15 mouse cellular contexts compared by ENCODE assay signal in genomic region chr4:41673186-41673585, GRCm38 (mm10). TPM values are rescaled to one million over a fixed set of nuclear protein-coding genes. Genes with fewer than 3 reads are reported as not detected.
A peak's percentile ranks its signal among the peaks of the same experiment; 100 is the strongest.
DNase-seq lines count a peak whose midpoint lies in the region; ATAC-seq lines count a peak whose summit lies in the region.
"Had no signal": no experiment of that assay in that cellular context is flagged by ENCODE, and none has a peak within 500 bp of the region (broad histone marks: within the 10 kb centered on the region; RNA-seq: fewer than 3 reads in every experiment).

No protein-coding gene starts in this region.

- peak overlapping the region; percentile 38 for H3K4me2 ChIP-seq in forebrain, embryonic 12.5 days
- H3K4me2 ChIP-seq in midbrain, embryonic 12.5 days (replicated peaks): no peak overlapping the region
- H3K4me2 ChIP-seq: heart, embryonic 12.5 days had no signal

- no peaks in the 10 kb centered on the region for H3K9me3 ChIP-seq in forebrain, embryonic 12.5 days
- H3K9me3 ChIP-seq in midbrain, embryonic 12.5 days: no peaks in the 10 kb centered on the region
- no peaks in the 10 kb centered on the region for H3K9me3 ChIP-seq in heart, embryonic 10.5 days
- H3K9me3 ChIP-seq: heart, embryonic 12.5 days had no signal

- peak overlapping the region; percentile 94 for H3K27ac ChIP-seq in forebrain, embryonic 12.5 days
- H3K27ac ChIP-seq in midbrain, embryonic 12.5 days (replicated peaks): peak overlapping the region; percentile 83
- H3K27ac ChIP-seq in heart, embryonic 10.5 days: no peak overlapping the region

- H3K27me3 ChIP-seq in forebrain, embryonic 12.5 days: peaks cover 11% of the 10 kb centered on the region; the same call in 1 of the 2 replicates
- H3K27me3 ChIP-seq in midbrain, embryonic 12.5 days: peaks cover 4% of the 10 kb centered on the region; the same call in 1 of the 2 replicates
- peaks cover 83% of the 10 kb centered on the region for H3K27me3 ChIP-seq in heart, embryonic 10.5 days (ENCODE audit: insufficient read depth, poor library complexity, severe bottlenecking)

- ATAC-seq in forebrain, embryonic 12.5 days (ENCODE audit: low FRiP score): no peak
- no peak for ATAC-seq in midbrain, embryonic 12.5 days (ENCODE audit: low FRiP score, low read depth)
- ATAC-seq: CD4-positive, CD25-positive, alpha-beta regulatory T cell, adult 4 months had no signal

- H3K9ac ChIP-seq in forebrain, embryonic 12.5 days: peak overlapping the region; percentile 48; the same call in 1 of the 2 replicates
- H3K9ac ChIP-seq in midbrain, embryonic 12.5 days (replicated peaks): no peak overlapping the region; the same call in 1 of the 2 replicates
- H3K9ac ChIP-seq: heart, embryonic 12.5 days; lung, embryonic 14.5 days had no signal

- no peak overlapping the region for H3K4me3 ChIP-seq in forebrain, embryonic 12.5 days (replicated peaks)
- no peak overlapping the region for H3K4me3 ChIP-seq in midbrain, embryonic 12.5 days
- no peak overlapping the region for H3K4me3 ChIP-seq in heart, embryonic 10.5 days
- H3K4me3 ChIP-seq: heart, embryonic 12.5 days; myocyte had no signal

- peaks cover 20% of the 10 kb centered on the region for H3K36me3 ChIP-seq in forebrain, embryonic 12.5 days (replicated peaks)
- H3K36me3 ChIP-seq in midbrain, embryonic 12.5 days: peaks cover 39% of the 10 kb centered on the region
- no peaks in the 10 kb centered on the region for H3K36me3 ChIP-seq in heart, embryonic 10.5 days
- H3K36me3 ChIP-seq: heart, embryonic 12.5 days had no signal

- DNase-seq in kidney, postnatal 10 days: peak; percentile 6
- no peak for DNase-seq in kidney, postnatal 4 days
- DNase-seq in brain, adult 2 months (ENCODE audit: low read depth, low spot score): peak; percentile 69
- DNase-seq in heart, embryonic 10.5 days (ENCODE audit: low spot score): no peak
- DNase-seq in ovary, postnatal 10 days (ENCODE audit: low spot score): no peak
- DNase-seq: adrenal gland, postnatal 14 days; gastrocnemius, postnatal 36 days; kidney, adult 18-20 months; kidney, postnatal 25 days had no signal

- WGBS in forebrain, embryonic 12.5 days: 42% methylated on average over 19 of the region's 19 CpGs
- 59% methylated on average over 19 of the region's 19 CpGs for WGBS in midbrain, embryonic 12.5 days
- WGBS in heart, embryonic 10.5 days: 65% methylated on average over 19 of the region's 19 CpGs

- H3K4me1 ChIP-seq in forebrain, embryonic 12.5 days: peaks cover 82% of the 10 kb centered on the region
- peaks cover 77% of the 10 kb centered on the region for H3K4me1 ChIP-seq in midbrain, embryonic 12.5 days
- H3K4me1 ChIP-seq in heart, embryonic 10.5 days: peaks cover 49% of the 10 kb centered on the region

RNA-seq across cellular contexts. Expression of gene Cntfr, which starts 23.7 kb away (rescaled TPM):
- 21.9 and 28.3 TPM in 2 replicates for polyA plus RNA-seq in forebrain, embryonic 12.5 days (2016; fragmentation: Nextera tagmentation; extraction: Ambion mirVana)
- 35.0 and 43.5 TPM in 2 replicates for polyA plus RNA-seq in midbrain, embryonic 12.5 days (2016; fragmentation: Nextera tagmentation; extraction: Ambion mirVana)
- polyA plus RNA-seq in heart, embryonic 10.5 days (2016; fragmentation: Nextera tagmentation; extraction: Ambion mirVana): 2.6 and 8.9 TPM in 2 replicates
- polyA plus RNA-seq: CD4-positive, CD25-positive, alpha-beta regulatory T cell, adult 4 months had no signal

RNA-seq across cellular contexts. Expression of gene Il11ra1, which starts 26.6 kb away (rescaled TPM):
- polyA plus RNA-seq in forebrain, embryonic 12.5 days (2016; fragmentation: Nextera tagmentation; extraction: Ambion mirVana): 56.6 and 62.1 TPM in 2 replicates
- 63.1 and 76.5 TPM in 2 replicates for polyA plus RNA-seq in midbrain, embryonic 12.5 days (2016; fragmentation: Nextera tagmentation; extraction: Ambion mirVana)
- polyA plus RNA-seq in heart, embryonic 10.5 days (2016; fragmentation: Nextera tagmentation; extraction: Ambion mirVana): 144 and 147 TPM in 2 replicates

RNA-seq across cellular contexts. Expression of gene Enho, which starts 33.1 kb away (rescaled TPM):
- polyA plus RNA-seq in forebrain, embryonic 12.5 days (2016; fragmentation: Nextera tagmentation; extraction: Ambion mirVana): 43.2 and 44.7 TPM in 2 replicates
- 59.3 and 65.4 TPM in 2 replicates for polyA plus RNA-seq in midbrain, embryonic 12.5 days (2016; fragmentation: Nextera tagmentation; extraction: Ambion mirVana)
- polyA plus RNA-seq in heart, embryonic 10.5 days (2016; fragmentation: Nextera tagmentation; extraction: Ambion mirVana): 5.3 and 8.9 TPM in 2 replicates
- polyA plus RNA-seq: CD4-positive, CD25-positive, alpha-beta regulatory T cell, adult 4 months had no signal

RNA-seq across cellular contexts. Expression of gene Rpp25l, which starts 40.1 kb away (rescaled TPM):
- 77.0 and 79.1 TPM in 2 replicates for polyA plus RNA-seq in forebrain, embryonic 12.5 days (2016; fragmentation: Nextera tagmentation; extraction: Ambion mirVana)
- polyA plus RNA-seq in midbrain, embryonic 12.5 days (2016; fragmentation: Nextera tagmentation; extraction: Ambion mirVana): 68.7 and 69.3 TPM in 2 replicates
- 54.5 and 71.3 TPM in 2 replicates for polyA plus RNA-seq in heart, embryonic 10.5 days (2016; fragmentation: Nextera tagmentation; extraction: Ambion mirVana)

RNA-seq across cellular contexts. Expression of gene Dctn3, which starts 49.8 kb away (rescaled TPM):
- polyA plus RNA-seq in forebrain, embryonic 12.5 days (2016; fragmentation: Nextera tagmentation; extraction: Ambion mirVana): 159 and 179 TPM in 2 replicates
- polyA plus RNA-seq in midbrain, embryonic 12.5 days (2016; fragmentation: Nextera tagmentation; extraction: Ambion mirVana): 184 and 185 TPM in 2 replicates
- 143 and 146 TPM in 2 replicates for polyA plus RNA-seq in heart, embryonic 10.5 days (2016; fragmentation: Nextera tagmentation; extraction: Ambion mirVana)

Comparison
In these comparisons a context has a peak if more than half of its experiments do, and no peak if none do; other contexts are left out.
1. DNase-seq: peak in kidney, postnatal 10 days (single experiment) and brain, adult 2 months (single experiment); none in kidney, postnatal 4 days (0 of 2), heart, embryonic 10.5 days (single experiment) and ovary, postnatal 10 days (single experiment).